Mouse (Mus musculus) limb, embryonic 14.5 days (tissue): Measurements from ENCODE around the gene 4930564D02Rik. TPM values are rescaled to one million over a fixed set of nuclear protein-coding genes. Genes with fewer than 3 reads are reported as not detected.

Experiments
- ATAC-seq: fragments of 200-750 bp; cut with Nextera tagmentation; 2 replicates; pipeline ENCODE4 v1.8.0; 2017; ENCODE audit warnings: low read depth, moderate number of reproducible peaks, moderate TSS enrichment; ENCODE audit not compliant: low FRiP score
- DNase-seq: peaks from one replicate; pipeline ENCODE4 v3.0.0-alpha.2; 2015; ENCODE audit warnings: low spot score
- H3K27ac ChIP-seq: fragments of 300-500 bp; sonication (generic); replicated peaks from 2 replicates; pipeline ENCODE4 v1.5.1; 2014; ENCODE audit warnings: low read depth, mild to moderate bottlenecking, low read length, moderate library complexity, mixed read lengths
- H3K27me3 ChIP-seq: fragments of 300-500 bp; sonication (generic); 2 replicates; pipeline ENCODE4 v1.6.1; 2014; ENCODE audit warnings: low read length, mixed read lengths; ENCODE audit not compliant: control insufficient read depth, insufficient read depth
- H3K36me3 ChIP-seq: fragments of 300-500 bp; sonication (generic); 2 replicates; pipeline ENCODE4 v1.6.1; 2014; ENCODE audit warnings: mild to moderate bottlenecking, low read length, moderate library complexity, mixed read lengths; ENCODE audit not compliant: control insufficient read depth, insufficient read depth
- H3K4me1 ChIP-seq: fragments of 300-500 bp; sonication (generic); 2 replicates; pipeline ENCODE4 v1.6.1; 2014; ENCODE audit warnings: antibody characterized with exemption, low read length, mixed read lengths; ENCODE audit not compliant: control insufficient read depth, insufficient read depth
- H3K4me2 ChIP-seq: fragments of 300-500 bp; sonication (generic); replicated peaks from 2 replicates; pipeline ENCODE4 v1.6.1; 2014; ENCODE audit warnings: low read depth, mild to moderate bottlenecking, low read length, moderate library complexity; ENCODE audit not compliant: severe bottlenecking
- H3K4me3 ChIP-seq: fragments of 300-500 bp; sonication (generic); replicated peaks from 2 replicates; pipeline ENCODE4 v1.5.1; 2014; ENCODE audit warnings: low read length
- H3K9ac ChIP-seq: fragments of 300-500 bp; sonication (generic); 2 replicates; pipeline ENCODE4 v1.6.1; 2014; ENCODE audit warnings: mild to moderate bottlenecking, low read depth, low read length, moderate library complexity; ENCODE audit not compliant: severe bottlenecking
- H3K9me3 ChIP-seq: fragments of 300-500 bp; sonication (generic); 2 replicates; pipeline ENCODE4 v1.6.1; 2016; ENCODE audit warnings: low read length; ENCODE audit not compliant: control insufficient read depth
- POLR2A ChIP-seq: fragments of 200-500 bp; IDR thresholded peaks from 2 replicates; pipeline ENCODE4 v1.8.0; 2012; ENCODE audit warnings: inconsistent platforms, mild to moderate bottlenecking, moderate library complexity, borderline replicate concordance; ENCODE audit not compliant: insufficient read depth, insufficient read length; ENCODE audit errors: extremely low read depth
- WGBS: fragments of 180-500 bp; shearing (Covaris S2); extraction: QIAGEN DNeasy Blood & Tissue Kit; methylation state at CpG from one replicate; pipeline ENCODE4 v1.1.7; 2014; 5-methylcytosine and 5-hydroxymethylcytosine counted together
- polyA plus RNA-seq, 2 experiments: library from polyadenylated mRNA; depleted of rRNA in 1 of 2; stranded (reverse) in 1 of 2; unstranded in 1 of 2; fragments of >200 nt; fragmentation: Nextera tagmentation in 1 of 2; extraction: Ambion mirVana in 1 of 2; gene quantifications; 2 replicates each; pipeline versions ENCODE4 v1.2.1 to v1.2.3; 2012 to 2014

Gene 4930564D02Rik
- polyA plus RNA-seq (2012; rRNA removed): not detected in 2 replicates
- not detected in 2 replicates for polyA plus RNA-seq (2014; fragmentation: Nextera tagmentation; extraction: Ambion mirVana)

GRCm38 (mm10) chr3:105066544-105066943 is at the start of gene 4930564D02Rik:
Gene 4930564D02Rik (plus strand): TSS chr3:105066844.
- ATAC-seq (no peak), DNase-seq (no peak)
- no peak for TF ChIP-seq POLR2A
- Histone ChIP-seq H3K4me2 (no peak within 1 kb of the TSS), H3K9me3 (no peaks in the 10 kb centered on the region), H3K9ac (no peak within 1 kb of the TSS), H3K27me3 (no peaks in the 10 kb centered on the region), H3K27ac (no peak within 1 kb of the TSS), H3K36me3 (no peaks in the 10 kb centered on the region), H3K4me3 (no peak within 1 kb of the TSS), H3K4me1 (peaks cover 14% of the 10 kb centered on the region)
- WGBS: 76% methylated on average over 10 of the region's 10 CpGs

GRCm38 (mm10) chr3:105017314-105017713 is 49.3 kb upstream of the 4930564D02Rik start:
- no peak overlapping the region for H3K4me2 ChIP-seq
- 91% methylated on average over 8 of the region's 8 CpGs for WGBS
- no peaks in the 10 kb centered on the region for H3K9me3 ChIP-seq
- no peak overlapping the region for H3K27ac ChIP-seq
- H3K9ac ChIP-seq: no peak overlapping the region
- no peaks in the 10 kb centered on the region for H3K4me1 ChIP-seq
- no peak for DNase-seq
- no peak for ATAC-seq
- peaks cover 19% of the 10 kb centered on the region for H3K36me3 ChIP-seq
- no peaks in the 10 kb centered on the region for H3K27me3 ChIP-seq
- no peak overlapping the region for H3K4me3 ChIP-seq
- no peak for TF ChIP-seq POLR2A

DNA sequence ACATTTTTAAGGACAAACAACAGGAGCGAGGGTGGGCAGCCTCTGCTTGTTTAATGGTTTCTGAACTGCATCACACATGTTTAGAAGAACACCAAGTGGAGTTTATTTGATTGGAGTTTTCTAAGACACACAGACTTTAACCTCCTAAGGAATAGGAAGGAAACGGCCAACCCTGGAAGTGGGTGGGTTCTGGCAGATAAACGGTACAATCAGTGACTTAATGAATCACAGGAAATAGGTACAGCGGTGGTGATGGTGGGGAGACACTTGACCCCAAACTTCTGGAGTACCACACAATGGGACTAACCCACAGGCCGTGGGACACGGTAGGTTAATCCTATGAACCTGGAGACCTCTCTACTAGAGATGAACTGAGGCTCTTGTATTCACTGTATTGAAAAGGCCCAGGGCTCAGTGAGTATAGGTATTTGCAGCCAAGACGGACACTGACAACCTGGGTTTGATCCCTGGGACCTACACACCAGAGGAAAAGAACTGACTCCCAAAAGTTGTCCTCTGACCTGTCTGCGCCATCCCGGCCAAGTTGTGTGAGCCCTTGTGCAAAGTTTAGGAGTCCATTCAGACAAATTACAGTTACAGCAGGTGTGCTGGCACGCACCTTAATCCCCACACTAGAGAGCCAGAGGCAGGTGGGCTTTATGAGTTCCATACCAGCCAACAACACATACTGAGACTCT is 48.4 kb upstream of the 4930564D02Rik start:
- Histone ChIP-seq H3K9ac (no peak overlapping the region), H3K4me3 (no peak overlapping the region), H3K9me3 (no peaks in the 10 kb centered on the region), H3K27ac (no peak overlapping the region), H3K27me3 (no peaks in the 10 kb centered on the region), H3K4me1 (no peaks in the 10 kb centered on the region), H3K36me3 (peaks cover 13% of the 10 kb centered on the region), H3K4me2 (no peak overlapping the region)
- DNase-seq: no peak
- WGBS: 78% methylated on average over 10 of the region's 10 CpGs
- TF ChIP-seq POLR2A: no peak
- no peak for ATAC-seq

DNA sequence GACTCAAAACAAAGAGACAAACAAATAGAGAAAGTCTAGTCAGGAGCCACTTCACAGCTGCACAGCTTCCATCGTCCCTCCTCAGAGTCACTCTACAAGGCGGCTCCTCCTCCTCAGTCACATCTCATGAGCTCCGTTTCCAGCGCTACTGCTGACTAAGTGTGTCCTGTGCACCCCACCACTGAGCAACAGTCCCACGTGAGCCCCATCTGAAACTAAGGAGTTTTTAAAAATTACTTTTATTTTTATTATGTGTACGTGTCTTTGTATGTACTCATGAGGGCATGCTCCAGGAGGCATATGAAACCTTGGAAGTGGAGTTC is 47.9 kb upstream of the 4930564D02Rik start:
- DNase-seq: no peak
- H3K4me2 ChIP-seq: no peak overlapping the region
- peaks cover 13% of the 10 kb centered on the region for H3K36me3 ChIP-seq
- H3K9ac ChIP-seq: no peak overlapping the region
- H3K4me1 ChIP-seq: no peaks in the 10 kb centered on the region
- no peaks in the 10 kb centered on the region for H3K9me3 ChIP-seq
- TF ChIP-seq POLR2A: no peak
- H3K27ac ChIP-seq: no peak overlapping the region
- H3K27me3 ChIP-seq: no peaks in the 10 kb centered on the region
- 91% methylated on average over 6 of the region's 6 CpGs for WGBS
- ATAC-seq: no peak
- no peak overlapping the region for H3K4me3 ChIP-seq

DNA sequence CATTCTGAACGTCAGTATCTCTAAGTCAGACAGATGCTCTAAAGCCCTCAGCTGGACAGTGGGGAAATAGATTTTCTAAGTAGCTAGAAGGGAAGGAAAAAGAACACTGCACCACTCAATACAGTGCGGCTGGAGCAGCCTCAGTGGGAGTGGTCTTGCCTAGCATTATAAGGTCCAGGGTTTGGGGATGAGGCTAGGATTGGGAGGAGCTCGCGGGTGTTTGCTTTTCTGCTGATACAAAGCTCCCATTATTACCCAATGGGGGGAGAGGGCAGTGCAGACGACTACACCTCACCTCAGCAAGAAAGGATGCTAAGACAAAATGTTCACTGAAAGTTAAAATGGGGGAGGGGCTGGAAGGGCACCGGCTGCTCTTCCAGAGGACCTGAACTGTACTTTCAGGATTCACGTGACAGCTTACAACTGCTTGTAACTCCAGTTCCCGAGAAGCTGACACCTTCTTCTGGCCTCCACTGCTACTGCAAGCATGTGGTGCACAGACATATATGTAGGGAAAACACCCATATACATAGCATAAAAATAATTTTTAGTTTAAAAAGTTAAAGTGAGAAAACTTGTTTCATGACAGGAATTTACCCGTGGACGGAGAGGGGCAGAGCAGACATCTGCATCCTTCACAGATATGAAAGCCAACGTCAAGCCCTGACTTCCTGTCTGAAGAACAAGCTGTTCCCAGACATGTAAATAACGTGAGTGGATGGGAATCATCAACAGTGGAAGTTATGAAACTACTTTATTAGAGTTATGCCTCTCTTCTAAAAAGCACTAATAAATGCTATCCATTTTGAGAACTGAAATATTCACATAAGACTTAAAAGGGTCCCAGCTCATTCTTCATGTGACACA is 46.6 kb upstream of the 4930564D02Rik start:
- Histone ChIP-seq H3K4me3 (no peak overlapping the region), H3K4me1 (no peaks in the 10 kb centered on the region), H3K36me3 (peaks cover 10% of the 10 kb centered on the region; the same call in 1 of the 2 replicates), H3K9ac (no peak overlapping the region), H3K27ac (no peak overlapping the region), H3K4me2 (no peak overlapping the region), H3K9me3 (no peaks in the 10 kb centered on the region), H3K27me3 (no peaks in the 10 kb centered on the region)
- no peak for TF ChIP-seq POLR2A
- no peak for ATAC-seq
- 58% methylated on average over 12 of the region's 12 CpGs for WGBS
- DNase-seq: no peak
